Mouse (Mus musculus) lung, postnatal 10 days (tissue): ENCODE data around the gene Zfp263.

ENCODE experiments used
- DNase-seq: peaks from one replicate; pipeline ENCODE4 v3.0.0; 2021

Gene Zfp263

DNA sequence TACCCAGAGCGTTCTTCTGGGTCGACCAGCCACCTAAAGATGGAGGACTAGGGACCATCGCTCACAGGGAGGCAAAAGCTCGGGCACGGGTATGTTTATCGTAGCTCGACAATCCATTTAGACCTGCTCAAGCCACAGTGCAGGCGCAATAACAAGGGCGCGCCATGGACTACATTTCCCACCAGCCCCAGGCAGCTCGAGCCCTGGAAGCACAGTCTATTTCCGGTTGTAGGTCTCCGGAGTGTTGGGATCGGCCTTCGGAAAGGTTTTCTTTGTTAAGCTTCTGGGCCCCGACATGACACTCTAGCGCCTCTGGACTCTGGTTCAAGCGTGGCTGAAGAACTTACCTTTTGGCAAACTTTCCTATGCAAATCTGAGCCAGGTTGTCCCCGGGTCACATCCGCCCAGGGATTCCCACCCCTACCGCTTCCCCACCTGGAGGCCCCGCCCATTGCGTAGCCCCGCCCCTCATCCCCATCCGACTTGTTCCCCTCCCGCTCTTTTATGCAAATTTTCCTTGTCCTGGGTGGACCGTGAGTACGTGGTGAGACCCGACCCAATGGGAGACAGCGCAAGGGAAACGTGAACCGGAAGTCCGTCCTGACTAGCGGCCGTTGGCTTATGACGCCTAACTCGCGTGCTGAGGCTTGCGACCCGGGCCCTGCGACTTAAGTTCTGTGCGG is at the start of gene Zfp263:
Gene Zfp263, plus strand, starts transcription at position 591 of the 683 bp plus-strand sequence.
- DNase-seq: peak; percentile 95

DNA sequence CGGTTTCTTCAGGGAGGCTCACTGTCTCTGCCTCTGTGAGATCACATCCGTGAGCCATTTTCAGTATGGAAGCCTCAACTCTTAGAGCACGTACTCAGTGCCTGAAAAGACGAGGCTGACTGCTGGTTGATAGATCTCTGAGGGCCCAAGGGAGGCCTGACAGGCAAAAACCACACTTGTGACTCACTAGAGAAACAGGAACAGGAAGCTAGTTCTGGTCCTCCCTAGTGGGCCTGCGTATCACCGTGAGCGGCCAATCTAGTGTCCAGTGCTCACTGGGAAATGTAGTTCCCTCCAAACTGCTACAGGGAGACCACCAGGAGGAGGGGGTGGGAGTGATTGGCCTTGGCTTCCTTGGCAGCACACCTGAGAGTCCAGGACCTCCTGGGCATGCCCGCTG is 44.6 kb upstream of the Zfp263 start:
- DNase-seq: peak; percentile 7

DNA sequence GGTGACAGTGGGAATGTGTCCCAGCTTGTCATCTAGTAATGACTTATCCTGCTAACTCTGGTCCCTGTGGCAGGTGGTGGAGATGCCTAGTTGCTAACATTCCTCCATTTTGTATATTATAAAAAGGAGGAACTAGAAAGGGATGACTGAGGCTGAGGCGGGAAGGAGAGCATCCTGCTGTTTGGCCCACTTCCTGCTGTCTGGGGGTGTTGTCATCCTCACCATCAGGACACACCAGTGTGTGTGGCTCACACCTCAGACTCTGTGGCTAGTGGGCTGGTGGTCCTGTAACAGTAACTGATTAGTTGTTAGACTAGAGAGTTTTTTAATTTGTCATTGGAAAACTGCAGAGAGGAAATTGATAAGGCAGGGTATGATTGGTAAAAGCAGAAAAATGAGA is 43.0 kb upstream of the Zfp263 start:
- no peak for DNase-seq

DNA sequence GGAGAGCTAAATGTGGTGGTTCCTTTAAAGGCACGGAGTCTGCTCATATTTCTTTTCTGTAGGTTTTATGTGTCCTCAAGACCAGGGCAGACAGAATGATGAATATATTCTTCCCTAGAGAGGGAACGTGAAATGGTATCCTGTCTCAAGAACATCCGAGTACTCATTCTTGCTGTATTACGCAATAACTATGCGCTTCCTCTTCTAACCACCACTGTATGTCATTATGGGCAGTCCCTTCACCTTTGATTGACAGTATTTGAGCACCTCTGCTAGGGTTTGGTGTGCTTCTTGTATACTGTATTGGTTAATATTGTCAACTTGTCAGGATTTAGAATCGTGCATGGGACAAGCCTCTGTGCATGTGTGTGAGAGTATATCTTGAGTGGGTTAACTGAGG is 37.2 kb upstream of the Zfp263 start:
- DNase-seq: no peak

DNA sequence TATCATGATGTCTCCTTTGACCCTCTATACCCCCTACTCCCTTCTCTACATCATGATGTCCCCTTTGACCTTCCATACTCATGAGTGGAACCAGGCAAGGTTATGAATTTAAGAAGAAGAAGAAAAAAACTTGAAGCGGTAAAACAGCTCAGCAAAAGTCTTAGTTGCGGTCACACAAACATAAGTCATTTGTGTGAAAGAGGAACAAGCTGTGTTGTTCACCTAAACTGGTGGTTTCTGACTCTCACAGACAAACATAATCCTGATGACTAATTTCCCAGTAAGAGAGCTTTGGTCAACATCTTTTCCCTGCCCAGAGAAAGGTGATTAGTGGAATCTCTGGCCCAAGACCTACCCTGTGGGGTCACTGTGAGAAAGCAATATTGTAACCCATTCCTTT is 29.2 kb upstream of the Zfp263 start:
- DNase-seq: no peak

DNA sequence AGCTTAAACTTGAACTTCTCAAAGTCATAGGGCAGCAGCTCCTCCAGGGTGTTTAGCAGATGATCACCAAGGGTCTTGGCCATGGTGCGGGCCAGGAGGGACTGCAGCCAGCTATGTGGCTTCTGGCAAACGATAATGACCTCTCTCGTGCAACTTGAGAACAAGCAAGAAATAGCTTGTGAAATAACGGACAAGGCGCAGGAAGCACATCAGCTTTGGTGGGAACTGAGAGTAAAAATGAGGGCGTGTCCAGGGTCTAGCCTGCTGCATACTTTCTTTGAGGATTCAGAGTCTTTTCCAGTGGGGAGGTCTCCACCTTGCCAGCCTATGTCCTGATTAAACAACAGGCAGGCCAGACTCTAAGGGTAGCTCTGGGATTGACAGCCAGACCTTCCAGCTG is 25.9 kb upstream of the Zfp263 start, which contains the start of gene Mefv:
Gene Mefv, minus strand, starts transcription at position 118 of the 400 bp plus-strand sequence.
- DNase-seq: no peak

DNA sequence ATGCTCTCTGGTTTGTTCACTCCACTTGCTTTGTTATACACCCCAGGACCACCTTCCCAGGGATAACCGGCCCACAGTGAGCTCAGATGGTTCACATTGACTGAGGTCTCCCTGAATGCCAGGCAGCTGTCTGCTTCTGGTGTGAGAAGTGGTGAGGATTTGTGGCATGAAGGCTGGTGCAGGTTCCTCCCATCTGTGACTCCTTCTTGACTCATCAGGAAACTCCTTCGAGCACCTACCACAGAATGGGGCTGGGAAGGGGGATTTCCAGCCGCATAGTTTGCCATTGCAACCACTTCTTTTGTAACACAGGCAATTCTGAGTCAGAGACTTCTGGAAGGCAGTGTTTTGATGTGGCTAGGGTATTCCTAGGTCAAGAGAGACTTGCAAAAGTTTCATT is 20.7 kb upstream of the Zfp263 start:
- no peak for DNase-seq

DNA sequence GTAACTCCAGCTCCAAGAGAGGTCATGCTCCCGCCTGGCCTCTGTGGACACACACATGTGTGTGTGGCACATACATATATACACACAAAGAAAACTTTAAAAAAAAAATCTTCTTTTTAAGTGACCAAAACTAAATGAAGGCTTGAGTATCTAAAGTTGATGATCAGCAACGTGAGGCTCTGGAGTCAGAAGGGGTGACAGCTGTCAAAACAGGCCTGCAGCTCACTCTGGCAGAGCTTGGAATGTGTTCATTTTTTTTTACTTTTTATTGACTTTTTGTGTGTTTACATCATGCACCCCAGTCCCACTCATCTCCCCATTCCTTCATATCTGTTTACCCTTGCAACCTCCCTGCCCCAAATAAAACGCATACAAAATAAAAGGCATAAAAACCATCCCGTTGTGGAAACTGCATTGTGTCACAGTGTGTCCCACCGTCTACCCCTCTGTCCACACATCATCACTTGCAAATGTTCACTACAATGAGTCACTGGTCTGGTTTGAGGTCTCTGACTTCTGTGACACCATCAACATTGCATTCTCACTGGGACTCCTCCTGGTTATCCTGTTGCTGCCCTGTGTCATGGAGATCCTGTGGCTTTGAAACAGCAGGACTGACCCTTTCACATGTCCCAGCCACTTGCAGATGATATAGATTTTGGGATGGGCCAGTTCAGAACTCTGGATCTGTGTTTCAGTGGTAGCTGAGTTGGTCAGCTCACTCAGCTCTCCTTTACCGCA is 15.7 kb upstream of the Zfp263 start:
- no peak for DNase-seq

DNA sequence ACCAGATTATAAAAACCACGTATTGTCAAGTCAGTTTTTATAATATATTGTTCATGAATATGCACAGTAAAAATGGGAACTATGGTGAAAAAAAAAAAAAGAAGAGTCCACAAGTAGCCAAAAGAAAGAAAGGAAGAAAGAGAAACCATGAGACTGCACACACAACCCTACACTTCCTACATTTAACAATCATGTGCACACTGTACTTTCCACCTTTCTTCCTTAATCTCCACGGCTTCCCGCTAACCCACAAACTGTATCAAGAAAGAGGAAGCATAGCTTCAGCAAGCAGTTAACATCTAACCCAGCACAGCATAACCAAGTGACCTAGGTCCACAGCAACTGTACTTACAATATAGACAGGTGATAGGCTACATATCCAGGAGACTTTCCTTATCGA is 11.3 kb upstream of the Zfp263 start:
- no peak for DNase-seq

DNA sequence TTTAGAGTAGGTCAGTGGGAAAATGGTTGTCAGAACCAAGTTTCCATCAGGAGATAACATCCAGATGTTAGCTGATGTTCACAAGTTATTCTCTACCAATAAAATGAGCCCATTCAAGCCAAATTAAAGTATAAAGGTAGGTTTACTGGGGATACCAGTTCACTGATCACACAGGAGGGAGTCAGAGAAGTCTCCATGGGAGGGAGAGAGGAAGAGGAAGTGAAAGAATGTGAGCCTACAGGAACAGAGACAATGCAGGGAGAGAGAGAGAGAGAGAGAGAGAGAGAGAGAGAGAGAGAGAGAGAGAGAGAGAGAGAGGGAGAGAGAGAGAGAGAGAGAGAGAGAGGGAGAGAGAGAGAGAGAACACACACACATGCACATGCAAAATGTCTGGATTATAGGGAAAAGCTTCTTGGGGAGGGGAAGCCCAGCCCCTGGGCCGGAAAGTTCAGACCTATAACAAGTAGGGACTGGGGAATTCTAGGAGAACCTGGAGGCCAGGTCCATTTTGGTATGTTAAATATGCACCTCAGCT is 10.6 kb upstream of the Zfp263 start:
- no peak for DNase-seq

DNA sequence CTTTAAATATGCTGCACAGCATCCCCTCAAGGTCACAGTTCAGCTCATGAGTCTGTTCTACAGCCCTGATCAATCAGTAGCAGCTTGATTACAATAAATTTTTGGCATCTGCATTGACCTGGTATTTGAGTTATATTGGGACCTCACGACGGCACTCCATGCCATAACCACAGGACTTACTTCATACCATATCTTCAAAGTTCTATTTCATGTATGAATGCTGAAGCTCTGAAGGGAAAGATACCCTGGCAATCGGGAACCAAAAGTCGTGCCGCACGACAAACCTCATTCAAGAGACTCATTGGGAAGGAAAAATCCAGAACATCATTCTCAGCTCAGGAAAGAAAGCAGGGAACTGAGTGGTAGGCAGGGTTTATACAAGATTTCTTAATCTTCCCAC is 1.4 kb upstream of the Zfp263 start:
- no peak for DNase-seq

DNA sequence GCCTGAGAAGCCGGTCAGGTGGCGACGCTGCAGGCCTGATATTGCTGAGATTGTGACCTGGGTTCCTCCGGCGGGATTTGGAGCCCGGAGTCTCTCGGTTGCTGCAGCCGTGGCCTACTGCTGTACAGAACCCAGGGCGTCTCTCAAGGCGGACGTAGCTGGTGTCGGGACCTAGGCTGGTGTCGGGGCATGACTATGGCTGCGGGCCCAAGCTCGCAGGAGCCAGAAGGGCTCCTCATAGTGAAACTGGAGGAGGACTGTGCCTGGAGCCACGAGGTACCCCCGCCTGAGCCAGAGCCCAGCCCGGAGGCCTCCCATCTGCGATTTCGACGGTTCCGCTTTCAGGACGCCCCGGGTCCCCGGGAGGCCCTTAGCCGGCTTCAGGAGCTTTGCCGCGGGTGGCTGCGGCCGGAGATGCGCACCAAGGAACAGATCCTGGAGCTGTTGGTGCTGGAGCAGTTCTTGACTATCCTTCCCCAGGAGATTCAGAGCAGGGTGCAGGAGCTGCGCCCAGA is 350 bp downstream of the Zfp263 start:
- DNase-seq: peak; percentile 33

DNA sequence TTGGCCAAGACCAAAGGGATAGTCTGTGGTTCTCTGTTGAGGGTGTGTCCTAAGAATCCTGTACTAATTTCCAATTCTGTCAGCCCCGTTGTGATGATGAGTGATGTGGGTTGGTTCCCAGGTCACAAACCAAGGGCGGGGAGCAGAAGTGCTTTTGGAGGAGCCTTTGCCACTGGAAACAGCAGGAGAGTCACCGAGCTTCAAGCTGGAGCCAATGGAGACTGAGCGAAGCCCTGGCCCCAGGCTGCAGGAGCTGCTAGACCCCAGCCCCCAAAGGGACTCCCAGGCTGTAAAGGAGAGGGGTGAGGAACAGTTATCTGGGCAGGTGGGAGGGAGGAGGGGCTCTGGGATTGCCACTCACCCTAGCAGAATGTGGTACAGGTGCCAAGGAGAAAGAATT is 1.8 kb downstream of the Zfp263 start:
- no peak for DNase-seq

DNA sequence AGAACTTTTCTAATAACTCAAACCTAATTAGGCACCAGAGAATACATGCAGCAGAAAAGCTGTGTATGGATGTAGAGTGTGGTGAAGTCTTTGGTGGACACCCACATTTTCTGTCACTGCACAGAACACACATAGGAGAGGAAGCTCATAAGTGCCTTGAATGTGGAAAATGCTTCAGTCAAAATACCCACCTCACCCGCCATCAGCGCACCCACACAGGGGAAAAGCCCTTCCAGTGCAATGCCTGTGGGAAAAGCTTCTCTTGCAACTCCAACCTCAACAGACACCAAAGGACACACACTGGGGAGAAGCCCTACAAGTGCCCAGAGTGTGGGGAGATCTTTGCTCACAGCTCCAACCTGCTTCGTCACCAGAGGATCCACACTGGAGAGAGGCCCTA is 5.1 kb downstream of the Zfp263 start:
- no peak for DNase-seq

DNA sequence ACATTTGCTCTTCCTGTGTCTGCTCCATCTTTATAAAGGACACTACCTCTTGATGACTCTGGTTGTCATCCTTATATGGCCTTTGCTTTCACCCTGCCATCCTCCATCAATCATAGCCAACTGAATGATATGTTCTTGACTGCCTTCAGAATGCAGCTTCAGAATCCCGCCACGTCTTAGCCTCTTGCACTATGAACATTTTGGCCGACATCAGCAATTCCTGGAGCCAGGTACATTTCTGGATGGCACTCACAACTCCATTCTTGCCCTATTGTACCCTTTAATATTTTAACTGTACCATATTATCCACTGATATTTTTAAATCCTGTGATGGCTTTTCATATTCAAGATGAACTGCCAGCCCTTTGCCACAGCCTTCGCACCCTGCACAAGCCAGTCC is 27.7 kb downstream of the Zfp263 start:
- DNase-seq: no peak

DNA sequence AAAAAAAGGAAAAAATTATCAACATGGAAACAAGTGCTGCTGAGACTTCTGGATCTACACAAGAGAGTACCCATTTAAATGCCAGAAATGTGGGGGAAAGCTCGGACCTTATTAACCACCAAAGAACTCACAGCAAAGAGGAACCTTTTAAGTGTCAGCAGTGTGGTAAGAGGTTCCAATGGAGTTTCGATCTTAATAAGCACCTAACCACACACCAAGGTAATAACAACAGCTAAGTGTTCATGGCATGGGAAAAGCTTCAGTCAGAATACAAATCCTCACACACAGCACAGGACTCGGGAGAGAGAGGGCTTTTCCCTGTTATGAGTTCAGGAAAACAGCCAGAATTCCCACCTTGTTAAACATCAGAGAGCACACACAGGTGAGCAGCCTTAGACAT is 32.5 kb downstream of the Zfp263 start:
- no peak for DNase-seq

DNA sequence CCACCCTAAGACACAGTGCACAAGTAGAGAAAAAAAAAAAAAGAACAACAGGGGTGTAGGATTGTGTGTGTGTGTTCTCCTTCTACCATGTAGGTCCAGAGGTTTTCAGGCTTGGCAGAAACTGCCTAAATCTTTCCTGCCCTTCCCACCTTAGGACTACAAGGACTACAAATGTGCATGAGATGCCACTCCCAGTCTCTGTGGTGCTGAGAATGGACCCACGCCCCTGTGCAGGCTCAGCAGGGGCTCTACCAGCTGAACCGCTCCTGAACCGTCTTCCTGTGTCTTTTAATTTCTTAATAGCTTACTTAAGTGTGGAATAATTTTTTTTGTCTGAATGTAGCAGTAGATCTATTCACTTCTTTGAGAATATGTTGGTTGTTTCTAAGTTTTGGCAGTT is 34.1 kb downstream of the Zfp263 start:
- no peak for DNase-seq

DNA sequence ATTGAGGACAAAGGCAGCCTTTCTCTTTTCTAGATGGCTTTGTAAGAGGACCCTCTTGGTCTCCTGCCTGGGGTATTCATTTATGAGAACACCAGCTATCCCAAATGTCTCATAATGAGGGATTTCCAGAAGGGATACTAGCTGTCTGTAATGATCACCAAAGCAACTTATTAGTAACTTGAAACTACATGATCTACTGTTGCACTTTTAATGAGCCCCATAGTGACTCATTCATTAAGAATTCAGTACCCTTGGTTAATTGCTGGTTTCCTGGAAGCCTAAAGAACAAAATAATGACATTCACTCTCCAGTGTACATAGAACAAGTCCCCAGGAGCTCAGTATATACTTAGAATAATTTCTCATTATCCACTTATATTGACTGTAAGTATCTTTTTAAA is 37.3 kb downstream of the Zfp263 start:
- no peak for DNase-seq

DNA sequence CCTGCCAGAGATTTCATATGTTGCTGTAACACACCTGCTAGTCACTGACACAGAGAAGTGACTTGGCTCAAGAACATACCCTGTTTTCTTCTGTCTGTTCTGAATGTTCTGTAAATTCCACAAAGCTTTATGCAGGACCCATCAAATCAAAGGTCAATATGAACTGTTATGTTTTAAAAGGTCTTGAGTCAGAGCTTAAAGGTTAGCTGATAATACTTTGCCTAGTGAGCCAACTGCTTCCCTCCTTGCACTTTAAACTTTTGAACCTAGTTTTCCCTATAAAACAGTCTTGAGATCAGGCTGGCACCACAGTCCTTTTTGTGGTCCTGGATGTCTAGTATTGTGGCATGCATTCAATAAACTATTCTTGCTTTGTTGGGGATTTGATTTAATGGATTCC is 44.5 kb downstream of the Zfp263 start:
- DNase-seq: no peak
